Mouse (Mus musculus) erythroblast, embryonic 14.5 days (primary cell): ENCODE measurements around the gene Ctss.

ENCODE experiments used
- GATA1 ChIP-seq: IDR thresholded peaks from 2 replicates; pipeline ENCODE4 v1.6.1; 2012; ENCODE audit warnings: low read length, inconsistent platforms, mixed read lengths
- TAL1 ChIP-seq: IDR thresholded peaks from 3 replicates; pipeline ENCODE4 v1.6.1; 2012; ENCODE audit warnings: low read length, inconsistent platforms, mixed read lengths

- no peak for TF ChIP-seq TAL1
- TF ChIP-seq GATA1, result no peak
Measured at GRCm38 (mm10) chr3:95518891-95519290, 7.7 kb upstream of the Ctss start.
